Mouse (Mus musculus): ENCODE data around the gene Ces4a. TPM values are rescaled to one million over a fixed set of nuclear protein-coding genes. Genes with fewer than 3 reads are reported as not detected.
"Not testable (repeated sequence)": the region's sequence is repeated elsewhere in the genome, so short reads cannot be mapped to it uniquely, and the experiment has no call there.

The Ces4a gene
- polyA plus RNA-seq, 1 experiment from 2014 or later, result 0.09 TPM

GRCm38 (mm10) chr8:105172003-105172362, 40.4 kb downstream of the Ces4a start:
- ATAC-seq, result no peak
- peaks cover 18% of the 10 kb centered on the region; the same call in 1 of the 2 replicates for H3K36me3 ChIP-seq (ENCODE audit: control insufficient read depth, insufficient read depth, low read length)
- peak overlapping the region; percentile 90 for H3K4me3 ChIP-seq (ENCODE audit: low read depth, low read length)
- peaks cover 2% of the 10 kb centered on the region; the same call in 1 of the 2 replicates for H3K4me1 ChIP-seq (ENCODE audit: control insufficient read depth, insufficient read depth, low read length)
- H3K4me2 ChIP-seq (ENCODE audit: low read length), result peak overlapping the region; percentile 57
- DNase-seq (ENCODE audit: low spot score), result no peak
- 16% methylated on average over 6 of the region's 6 CpGs for WGBS
- H3K9ac ChIP-seq (ENCODE audit: low read length), result peak overlapping the region; percentile 93
- no peaks in the 10 kb centered on the region for H3K27me3 ChIP-seq (replicated peaks; ENCODE audit: control insufficient read depth, insufficient read depth, low read length)
- no peaks in the 10 kb centered on the region for H3K9me3 ChIP-seq (replicated peaks; ENCODE audit: control insufficient read depth, low read length)
- H3K27ac ChIP-seq (ENCODE audit: low read depth, low read length), result no peak overlapping the region

- not testable (repeated sequence) for H3K4me2 ChIP-seq (ENCODE audit: low read length); H3K9me3 ChIP-seq (replicated peaks; ENCODE audit: control insufficient read depth, low read length); H3K27me3 ChIP-seq (replicated peaks; ENCODE audit: control insufficient read depth, insufficient read depth, low read length); DNase-seq (ENCODE audit: low spot score); H3K4me3 ChIP-seq (ENCODE audit: low read depth, low read length); ATAC-seq; H3K27ac ChIP-seq (ENCODE audit: low read depth, low read length); H3K9ac ChIP-seq (ENCODE audit: low read length); H3K4me1 ChIP-seq (ENCODE audit: control insufficient read depth, insufficient read depth, low read length)
- WGBS, result 98% methylated on average over 3 of the region's 3 CpGs
- peaks cover 28% of the 10 kb centered on the region; the same call in 1 of the 2 replicates for H3K36me3 ChIP-seq (ENCODE audit: control insufficient read depth, insufficient read depth, low read length)
Measured at GRCm38 (mm10) chr8:105175287-105175686, 43.7 kb downstream of the Ces4a start.

- H3K27me3 ChIP-seq (replicated peaks; ENCODE audit: control insufficient read depth, insufficient read depth, low read length), result no peaks in the 10 kb centered on the region
- no peaks in the 10 kb centered on the region for H3K9me3 ChIP-seq (replicated peaks; ENCODE audit: control insufficient read depth, low read length)
- no peak for DNase-seq (ENCODE audit: low spot score)
- no peak for ATAC-seq
- no peak overlapping the region for H3K9ac ChIP-seq (ENCODE audit: low read length)
- no peak overlapping the region for H3K4me2 ChIP-seq (ENCODE audit: low read length)
- H3K4me3 ChIP-seq (ENCODE audit: low read depth, low read length), result no peak overlapping the region
- H3K4me1 ChIP-seq (ENCODE audit: control insufficient read depth, insufficient read depth, low read length), result no peaks in the 10 kb centered on the region
- WGBS, result 84% methylated on average over 6 of the region's 6 CpGs
- no peak overlapping the region for H3K27ac ChIP-seq (ENCODE audit: low read depth, low read length)
- H3K36me3 ChIP-seq (ENCODE audit: control insufficient read depth, insufficient read depth, low read length), result peaks cover 24% of the 10 kb centered on the region; the same call in 1 of the 2 replicates
Measured at GRCm38 (mm10) chr8:105178211-105178800, 46.7 kb downstream of the Ces4a start.

- H3K4me2 ChIP-seq (ENCODE audit: low read length), result no peak overlapping the region
- WGBS, result 81% methylated on average over 1 of the region's 1 CpGs
- peaks cover 10% of the 10 kb centered on the region; the same call in 1 of the 2 replicates for H3K36me3 ChIP-seq (ENCODE audit: control insufficient read depth, insufficient read depth, low read length)
- no peaks in the 10 kb centered on the region for H3K9me3 ChIP-seq (replicated peaks; ENCODE audit: control insufficient read depth, low read length)
- H3K27me3 ChIP-seq (replicated peaks; ENCODE audit: control insufficient read depth, insufficient read depth, low read length), result no peaks in the 10 kb centered on the region
- no peak overlapping the region for H3K27ac ChIP-seq (ENCODE audit: low read depth, low read length)
- H3K4me3 ChIP-seq (ENCODE audit: low read depth, low read length), result no peak overlapping the region
- H3K4me1 ChIP-seq (ENCODE audit: control insufficient read depth, insufficient read depth, low read length), result no peaks in the 10 kb centered on the region
- DNase-seq (ENCODE audit: low spot score) (no peak), ATAC-seq (no peak)
- no peak overlapping the region for H3K9ac ChIP-seq (ENCODE audit: low read length)
Measured at GRCm38 (mm10) chr8:105182201-105182600, 50.6 kb downstream of the Ces4a start.

- Histone ChIP-seq H3K4me1 (ENCODE audit: control insufficient read depth, insufficient read depth, low read length) (no peaks in the 10 kb centered on the region), H3K4me2 (ENCODE audit: low read length) (no peak overlapping the region), H3K27ac (ENCODE audit: low read depth, low read length) (no peak overlapping the region), H3K9me3 (replicated peaks; ENCODE audit: control insufficient read depth, low read length) (no peaks in the 10 kb centered on the region), H3K36me3 (ENCODE audit: control insufficient read depth, insufficient read depth, low read length) (no peaks in the 10 kb centered on the region), H3K9ac (ENCODE audit: low read length) (no peak overlapping the region), H3K27me3 (replicated peaks; ENCODE audit: control insufficient read depth, insufficient read depth, low read length) (no peaks in the 10 kb centered on the region), H3K4me3 (ENCODE audit: low read depth, low read length) (no peak overlapping the region)
- no peak for ATAC-seq
- 61% methylated on average over 1 of the region's 1 CpGs for WGBS
- no peak for DNase-seq (ENCODE audit: low spot score)
Measured at GRCm38 (mm10) chr8:105186467-105187005, 54.9 kb downstream of the Ces4a start.

GRCm38 (mm10) chr8:105192182-105192581, 60.6 kb downstream of the Ces4a start:
- Histone ChIP-seq H3K27me3 (replicated peaks; ENCODE audit: control insufficient read depth, insufficient read depth, low read length) (no peaks in the 10 kb centered on the region), H3K4me3 (ENCODE audit: low read depth, low read length) (no peak overlapping the region), H3K4me1 (ENCODE audit: control insufficient read depth, insufficient read depth, low read length) (no peaks in the 10 kb centered on the region), H3K9me3 (replicated peaks; ENCODE audit: control insufficient read depth, low read length) (no peaks in the 10 kb centered on the region), H3K36me3 (ENCODE audit: control insufficient read depth, insufficient read depth, low read length) (peaks cover 30% of the 10 kb centered on the region), H3K27ac (ENCODE audit: low read depth, low read length) (no peak overlapping the region), H3K4me2 (ENCODE audit: low read length) (no peak overlapping the region), H3K9ac (ENCODE audit: low read length) (no peak overlapping the region)
- 95% methylated on average over 5 of the region's 5 CpGs for WGBS
- no peak for DNase-seq (ENCODE audit: low spot score)
- no peak for ATAC-seq

Other genes starting within 250 kb of the Ces4a start
- not detected in 2 replicates for gene Ces2e, start 205.5 kb upstream of the Ces4a start, polyA plus RNA-seq (2014; fragmentation: Nextera tagmentation; extraction: Ambion mirVana)
- not detected in 2 replicates for gene Ces2f, start 184.4 kb upstream of the Ces4a start, polyA plus RNA-seq (2014; fragmentation: Nextera tagmentation; extraction: Ambion mirVana)
- 0.05 and 0.09 TPM in 2 replicates for gene Ces2g, start 170.1 kb upstream of the Ces4a start, polyA plus RNA-seq (2014; fragmentation: Nextera tagmentation; extraction: Ambion mirVana)
- not detected in 2 replicates for gene Ces2h, start 130.9 kb upstream of the Ces4a start, polyA plus RNA-seq (2014; fragmentation: Nextera tagmentation; extraction: Ambion mirVana)
- gene Ces3a, start 83.2 kb upstream of the Ces4a start, polyA plus RNA-seq (2014; fragmentation: Nextera tagmentation; extraction: Ambion mirVana), result not detected in 2 replicates
- not detected in 2 replicates for gene Ces3b, start 48.0 kb upstream of the Ces4a start, polyA plus RNA-seq (2014; fragmentation: Nextera tagmentation; extraction: Ambion mirVana)
- 34.5 and 39.5 TPM in 2 replicates for gene Cbfb, start 38.9 kb downstream of the Ces4a start, polyA plus RNA-seq (2014; fragmentation: Nextera tagmentation; extraction: Ambion mirVana)
- 35.4 and 38.9 TPM in 2 replicates for gene D230025D16Rik, start 93.3 kb downstream of the Ces4a start, polyA plus RNA-seq (2014; fragmentation: Nextera tagmentation; extraction: Ambion mirVana)
- 3.1 and 4.1 TPM in 2 replicates for gene B3gnt9, start 123.4 kb downstream of the Ces4a start, polyA plus RNA-seq (2014; fragmentation: Nextera tagmentation; extraction: Ambion mirVana)
- gene Tradd, start 132.8 kb downstream of the Ces4a start, polyA plus RNA-seq (2014; fragmentation: Nextera tagmentation; extraction: Ambion mirVana), result 14.8 and 21.8 TPM in 2 replicates
- gene Fbxl8, start 132.8 kb downstream of the Ces4a start, polyA plus RNA-seq (2014; fragmentation: Nextera tagmentation; extraction: Ambion mirVana), result 0.50 and 0.85 TPM in 2 replicates
- gene Hsf4, start 138.0 kb downstream of the Ces4a start, polyA plus RNA-seq (2014; fragmentation: Nextera tagmentation; extraction: Ambion mirVana), result 0.14 and 0.37 TPM in 2 replicates
- gene Nol3, start 144.3 kb downstream of the Ces4a start, polyA plus RNA-seq (2014; fragmentation: Nextera tagmentation; extraction: Ambion mirVana), result 2.9 and 3.0 TPM in 2 replicates
- gene 4931428F04Rik, start 158.1 kb downstream of the Ces4a start, polyA plus RNA-seq (2014; fragmentation: Nextera tagmentation; extraction: Ambion mirVana), result 67.9 and 69.5 TPM in 2 replicates
- gene Exoc3l, start 164.3 kb downstream of the Ces4a start, polyA plus RNA-seq (2014; fragmentation: Nextera tagmentation; extraction: Ambion mirVana), result 8.3 and 8.8 TPM in 2 replicates
- gene E2f4, start 165.9 kb downstream of the Ces4a start, polyA plus RNA-seq (2014; fragmentation: Nextera tagmentation; extraction: Ambion mirVana), result 50.8 and 51.9 TPM in 2 replicates
- gene Elmo3, start 173.8 kb downstream of the Ces4a start, polyA plus RNA-seq (2014; fragmentation: Nextera tagmentation; extraction: Ambion mirVana), result 0.70 and 0.82 TPM in 2 replicates
- gene Lrrc29, start 194.5 kb downstream of the Ces4a start, polyA plus RNA-seq (2014; fragmentation: Nextera tagmentation; extraction: Ambion mirVana), result 0.67 and 0.93 TPM in 2 replicates
- gene Tmem208, start 194.6 kb downstream of the Ces4a start, polyA plus RNA-seq (2014; fragmentation: Nextera tagmentation; extraction: Ambion mirVana), result 130 and 141 TPM in 2 replicates
- 0.39 and 0.48 TPM in 2 replicates for gene Fhod1, start 216.2 kb downstream of the Ces4a start, polyA plus RNA-seq (2014; fragmentation: Nextera tagmentation; extraction: Ambion mirVana)
- 3.8 and 6.9 TPM in 2 replicates for gene Slc9a5, start 217.0 kb downstream of the Ces4a start, polyA plus RNA-seq (2014; fragmentation: Nextera tagmentation; extraction: Ambion mirVana)
- gene Plekhg4, start 241.5 kb downstream of the Ces4a start, polyA plus RNA-seq (2014; fragmentation: Nextera tagmentation; extraction: Ambion mirVana), result 1.1 and 1.2 TPM in 2 replicates